Mouse (Mus musculus) adrenal gland, adult 18-20 months (tissue): ENCODE measurements at regions not wholly inside any gene's neighbourhood (a gene's known extent, or its start where the extent isn't known, plus 50 kb on each side); places are given as distances from the start of the nearest gene placed in this dataset.

Source experiments
- DNase-seq, 2 experiments: peaks; one replicate each; pipeline ENCODE4 v3.0.0; 2021 to 2022; ENCODE audit warnings: low spot score in 2 of 2

DNA sequence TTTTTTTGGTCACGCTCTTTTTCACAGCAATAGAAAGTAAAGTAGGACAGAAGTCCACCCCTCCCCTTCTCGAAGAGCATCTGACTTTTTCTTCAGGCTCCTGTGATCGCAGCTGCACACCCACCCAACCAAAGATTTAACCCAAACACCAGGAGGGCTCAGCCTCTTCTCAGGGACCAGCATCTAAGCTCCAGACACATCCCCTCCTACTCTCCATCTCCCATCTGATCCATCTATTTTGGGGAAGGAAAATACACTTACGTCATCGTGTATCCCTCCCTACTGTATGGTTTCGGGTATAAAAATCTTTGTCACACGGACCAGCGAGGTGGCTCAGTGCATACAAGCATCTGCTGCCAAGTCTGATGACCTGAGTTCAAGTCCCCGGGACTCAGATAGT lies 284.3 kb downstream of the 3100002H09Rik start:
- DNase-seq: no peak

DNA sequence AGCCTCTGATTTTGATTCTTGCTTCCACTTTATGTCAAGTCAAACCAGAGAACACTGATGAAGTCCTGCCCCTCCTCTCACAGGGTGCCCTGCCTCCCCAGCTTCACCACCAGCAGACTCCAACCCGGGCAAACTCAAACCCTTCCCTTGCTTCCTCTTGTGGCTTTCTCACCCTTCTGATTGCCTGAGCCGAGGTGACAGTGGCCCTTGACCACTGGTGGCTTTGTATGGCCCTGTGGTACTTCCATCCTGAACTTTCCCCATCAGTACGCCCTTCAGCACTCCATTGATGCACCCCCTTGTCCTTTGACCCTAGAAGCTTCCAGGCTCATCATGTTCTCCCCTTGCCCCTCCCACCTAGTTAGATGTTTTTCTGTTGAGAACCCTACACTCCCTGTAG lies 287.0 kb downstream of the 3100002H09Rik start:
- DNase-seq: no peak

DNA sequence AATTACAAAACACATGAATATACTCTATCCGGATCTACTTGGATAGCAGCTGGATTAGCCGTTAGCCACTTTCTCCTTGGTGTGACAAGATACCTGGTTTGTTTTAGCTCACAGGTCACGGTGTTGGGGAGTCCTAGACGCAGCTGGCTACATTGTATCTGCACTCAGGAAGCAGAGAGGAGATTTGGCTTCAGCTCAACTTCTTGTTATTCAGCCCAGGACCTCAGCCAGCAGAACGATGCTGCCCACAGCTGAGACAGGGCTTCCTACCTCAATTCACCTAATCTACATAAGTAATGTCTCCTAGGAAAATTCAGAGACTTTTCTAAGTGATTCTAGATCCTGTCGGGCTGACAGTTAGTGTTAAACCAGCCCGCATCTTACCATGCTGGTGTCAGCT lies 289.4 kb downstream of the 3100002H09Rik start:
- no peak for DNase-seq

GRCm38 (mm10) chr4:124317042-124317441 lies 293.6 kb downstream of the 3100002H09Rik start:
- no peak for DNase-seq

- no peak for DNase-seq
Observed at GRCm38 (mm10) chr4:124311657-124312056, 298.9 kb downstream of the 3100002H09Rik start.

GRCm38 (mm10) chr4:124310594-124310993 lies 300.0 kb downstream of the 3100002H09Rik start:
- no peak for DNase-seq

- no peak for DNase-seq
Observed at GRCm38 (mm10) chr4:124305871-124306555, 304.6 kb downstream of the 3100002H09Rik start.

DNA sequence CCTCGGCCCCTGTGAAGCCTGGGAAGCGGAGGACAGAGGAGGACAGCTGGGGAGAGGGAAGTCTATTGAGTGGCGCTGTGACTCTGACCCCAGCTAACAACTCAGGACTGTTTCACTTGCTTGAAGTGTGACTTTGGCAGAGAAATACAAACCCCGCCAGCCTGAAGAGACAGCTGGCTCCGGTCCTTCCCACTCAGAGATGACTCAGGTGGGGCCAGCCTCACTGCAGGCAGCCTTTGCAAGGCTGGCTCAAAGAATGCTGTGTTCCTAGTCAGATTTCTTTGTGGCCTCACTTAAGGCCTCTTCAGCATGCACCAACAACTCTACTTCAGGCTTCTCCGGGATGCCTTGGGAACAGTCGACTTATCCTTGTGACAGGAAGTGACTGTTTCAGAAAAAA lies 307.7 kb downstream of the 3100002H09Rik start:
- no peak for DNase-seq

- DNase-seq: no peak
Observed at GRCm38 (mm10) chr4:124298667-124299437, 311.8 kb downstream of the 3100002H09Rik start.

DNA sequence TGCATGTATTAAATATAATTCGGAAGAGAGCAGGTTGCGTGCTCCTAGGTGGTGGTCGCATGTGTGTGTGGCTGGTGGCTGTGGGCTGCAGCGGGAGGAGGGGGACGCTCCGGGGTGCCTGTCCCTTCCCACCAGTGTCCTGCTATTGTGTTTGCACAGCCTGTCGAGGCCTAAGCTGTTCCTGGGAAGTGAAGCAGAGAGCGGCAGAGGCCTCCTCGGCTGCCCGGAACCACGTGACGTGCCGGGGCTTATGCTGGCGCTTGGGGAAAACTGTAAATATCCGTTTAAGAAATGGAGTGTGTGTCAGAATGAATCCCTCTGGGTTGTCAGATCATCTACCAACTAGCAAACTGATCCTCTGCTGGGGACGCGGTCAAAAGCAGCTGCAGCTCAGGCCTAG lies 318.3 kb downstream of the 3100002H09Rik start:
- DNase-seq: no peak

DNA sequence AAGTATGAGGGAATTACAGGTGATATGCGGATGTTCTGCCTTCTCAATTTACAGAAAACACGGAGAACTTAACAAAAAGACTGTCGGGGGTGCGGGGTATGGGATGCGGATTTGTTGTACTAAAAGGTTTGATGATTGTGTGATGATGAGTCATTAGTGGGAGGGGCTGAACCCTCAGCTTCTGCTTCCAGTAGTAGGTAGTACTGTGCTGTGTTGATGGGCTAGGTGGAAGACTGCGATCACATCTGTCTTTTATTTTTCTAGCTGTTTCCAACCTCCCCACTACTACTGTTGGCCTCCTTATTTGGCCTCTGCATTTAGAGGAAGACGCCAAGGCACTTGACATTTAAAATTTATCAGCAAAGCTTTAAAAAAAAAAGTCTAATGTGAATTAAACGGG lies 318.8 kb downstream of the 3100002H09Rik start:
- no peak for DNase-seq

- DNase-seq: no peak
Observed at GRCm38 (mm10) chr4:124287471-124287870, 323.1 kb downstream of the 3100002H09Rik start.

- DNase-seq: no peak
Observed at GRCm38 (mm10) chr4:124278681-124279080, 331.9 kb downstream of the 3100002H09Rik start.

- no peak for DNase-seq
Observed at GRCm38 (mm10) chr4:124277456-124278181, 333.0 kb downstream of the 3100002H09Rik start.

- DNase-seq: no peak
Observed at GRCm38 (mm10) chr4:124276741-124277455, 333.7 kb downstream of the 3100002H09Rik start.

DNA sequence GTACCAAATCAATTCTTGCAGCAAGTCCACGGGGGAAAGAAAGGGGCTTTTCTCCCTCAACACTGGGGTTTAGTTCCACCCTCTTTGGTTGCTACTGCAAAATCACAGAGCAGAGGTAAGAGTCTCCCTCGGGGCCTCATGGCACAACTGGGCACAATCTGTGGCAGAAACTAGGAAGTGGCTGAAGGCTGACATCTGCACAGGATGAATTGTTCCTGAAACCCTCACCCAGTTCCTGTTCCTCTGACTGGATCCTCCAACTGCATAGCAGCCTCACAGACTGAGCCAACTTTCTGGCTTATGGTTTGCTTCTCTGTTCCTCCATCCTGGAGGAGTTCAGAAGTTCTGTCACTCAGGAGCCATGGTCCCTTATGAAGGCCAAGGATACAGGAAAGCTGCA lies 338.6 kb downstream of the 3100002H09Rik start:
- no peak for DNase-seq

- DNase-seq: no peak
Observed at GRCm38 (mm10) chr4:124268404-124268803, 342.2 kb downstream of the 3100002H09Rik start.

DNA sequence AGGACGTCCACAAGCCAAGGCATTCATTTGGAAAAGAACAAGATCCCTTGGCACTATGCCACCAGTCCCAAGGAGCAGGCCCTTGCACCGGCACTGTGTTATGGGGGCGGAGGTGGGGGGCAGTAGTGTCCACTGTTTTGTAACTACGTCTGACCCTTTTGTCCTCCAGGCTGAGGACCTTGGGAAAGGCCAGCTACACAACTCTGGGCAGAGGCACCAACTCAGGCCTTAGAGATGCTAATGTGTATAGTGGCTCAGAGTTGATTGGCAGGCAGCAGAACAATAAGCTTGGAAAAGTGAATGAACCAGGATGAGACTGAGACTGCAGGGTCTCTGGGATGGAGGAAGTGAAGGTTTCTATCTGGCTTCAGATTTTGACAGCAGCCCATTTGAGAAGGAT lies 344.0 kb downstream of the 3100002H09Rik start:
- no peak for DNase-seq

DNA sequence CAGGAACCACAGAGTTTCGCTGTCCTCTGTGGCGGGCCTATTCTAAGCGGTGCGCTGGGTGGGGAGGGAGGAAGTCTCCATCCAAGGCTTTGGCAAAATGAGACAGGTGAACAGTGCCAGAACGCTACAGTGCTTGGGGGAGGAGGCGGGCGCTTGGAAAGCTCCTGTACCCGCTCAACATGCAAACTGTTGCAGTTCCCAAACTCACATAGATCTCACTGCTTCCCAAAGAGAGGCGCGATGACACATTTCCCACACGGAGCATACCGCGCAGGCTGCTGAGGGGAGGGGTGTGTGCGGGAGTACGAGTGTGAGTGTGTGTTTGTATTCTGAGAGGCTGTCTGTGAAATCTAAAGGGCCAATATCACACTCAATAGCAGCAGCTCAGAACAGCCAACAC lies 345.1 kb downstream of the 3100002H09Rik start:
- DNase-seq: no peak

DNA sequence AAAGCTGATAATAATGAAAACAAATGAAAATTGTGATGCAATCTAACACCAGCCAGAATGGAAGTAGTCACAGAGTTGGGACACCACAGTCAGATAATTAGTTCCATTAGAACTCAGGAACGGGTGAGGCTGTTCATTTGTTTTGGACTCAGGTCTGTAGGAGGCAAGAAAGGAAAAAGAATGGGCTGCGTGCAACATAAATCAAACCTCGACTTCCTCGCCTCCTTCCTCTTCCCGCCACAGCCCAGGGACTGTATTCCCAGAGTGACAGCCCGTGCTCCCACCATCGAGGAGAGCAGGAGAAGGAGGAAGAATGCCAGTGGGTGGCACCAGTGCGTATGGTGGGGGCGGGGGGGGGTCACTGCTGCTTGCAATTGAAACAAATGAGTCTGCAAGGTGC lies 339.2 kb upstream of the 4930535I16Rik start:
- DNase-seq: no peak

DNA sequence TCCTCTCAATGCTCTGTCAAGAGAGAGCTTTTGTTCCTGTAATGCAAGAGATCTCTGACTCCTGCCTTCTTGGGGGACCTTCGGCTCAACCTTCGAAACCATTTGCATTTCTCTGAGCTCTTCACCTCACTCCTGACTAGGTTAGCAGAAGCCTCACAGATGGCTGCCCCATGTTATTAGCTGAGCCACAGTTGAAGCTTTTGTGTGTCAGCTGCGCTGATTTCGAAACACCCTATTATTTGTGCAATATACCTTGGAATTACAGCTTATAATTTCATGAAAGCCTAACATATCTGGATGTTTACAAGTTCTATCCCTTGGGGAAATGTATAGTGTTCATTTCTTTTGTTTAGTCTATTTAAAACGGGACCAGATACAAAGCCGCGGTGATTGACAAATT lies 338.7 kb upstream of the 4930535I16Rik start:
- DNase-seq: no peak
